Mouse (Mus musculus) megakaryocyte, embryonic 14.5 days (primary cell): Measurements from ENCODE around the gene Robo1.

Experiments used
- FLI1 ChIP-seq: IDR thresholded peaks from 2 replicates; pipeline ENCODE4 v1.6.1; 2012; ENCODE audit warnings: low read length, inconsistent platforms, mixed read lengths
- GATA1 ChIP-seq: IDR thresholded peaks from 3 replicates; pipeline ENCODE4 v1.6.1; 2012; ENCODE audit warnings: mixed read lengths, low read length, inconsistent platforms, borderline replicate concordance

DNA sequence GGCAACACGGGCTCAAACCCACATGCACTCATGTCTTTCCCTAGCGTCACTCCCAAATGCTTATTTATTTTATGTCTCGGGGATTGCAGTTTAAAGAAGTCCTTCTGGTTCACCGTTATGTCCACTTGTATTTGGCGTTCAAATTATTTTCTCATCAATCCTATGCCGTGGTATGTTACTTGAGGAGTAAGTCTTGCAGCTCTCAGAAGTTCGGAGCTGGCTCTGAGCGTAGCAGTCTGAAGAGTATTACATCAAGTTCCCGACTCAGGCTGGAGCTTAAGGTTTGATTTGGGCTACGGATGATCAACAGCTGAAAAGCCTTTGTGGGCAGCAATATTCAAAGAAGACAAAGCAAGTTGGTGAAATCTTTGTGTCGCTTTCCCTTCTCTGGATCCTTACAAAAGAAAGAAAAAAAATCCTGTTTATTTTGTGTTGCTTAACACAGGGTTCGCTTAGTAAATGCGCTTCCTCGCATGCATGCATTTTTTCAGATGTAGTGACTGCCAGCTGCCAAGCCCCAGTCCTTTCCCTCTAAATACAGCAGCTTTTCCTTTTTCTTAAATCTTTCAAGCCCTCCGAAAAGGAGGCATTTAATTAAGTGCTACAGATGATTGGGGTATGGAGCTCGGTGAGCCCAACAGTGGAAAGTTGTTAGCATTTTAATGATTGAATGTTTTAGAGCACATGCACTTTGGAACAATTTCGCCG is 136.5 kb downstream of the Robo1 start:
- TF ChIP-seq GATA1 (no peak), FLI1 (no peak)
